Mouse (Mus musculus): Measurements from ENCODE around the gene Luc7l. TPM values are rescaled to one million over a fixed set of nuclear protein-coding genes. Genes with fewer than 3 reads are reported as not detected.
"Not testable (repeated sequence)": the region's sequence is repeated elsewhere in the genome, so short reads cannot be mapped to it uniquely, and the experiment has no call there.

The Luc7l gene
- total RNA-seq, 2 experiments from 2014 or later = 79.0 to 85.3 TPM

GRCm38 (mm10) chr17:26251886-26252538 is 684 bp upstream of the Luc7l start:
- no peak for DNase-seq (ENCODE audit: low spot score in 2 of 2)

GRCm38 (mm10) chr17:26253399-26253798 is 703 bp downstream of the Luc7l start:
- no peak for DNase-seq (ENCODE audit: low spot score in 2 of 2)

- DNase-seq (ENCODE audit: low spot score in 2 of 2) = no peak
Observed at GRCm38 (mm10) chr17:26255313-26255712, 2.6 kb downstream of the Luc7l start.

- DNase-seq (ENCODE audit: low spot score in 2 of 2) = no peak
Observed at GRCm38 (mm10) chr17:26261826-26262225, 9.1 kb downstream of the Luc7l start.

GRCm38 (mm10) chr17:26262384-26262783 is 9.7 kb downstream of the Luc7l start:
- no peak for DNase-seq (ENCODE audit: low spot score in 2 of 2)

GRCm38 (mm10) chr17:26268851-26269250 is 16.2 kb downstream of the Luc7l start:
- no peak for DNase-seq (ENCODE audit: low spot score in 2 of 2)

GRCm38 (mm10) chr17:26269577-26269976 is 16.9 kb downstream of the Luc7l start:
- not testable (repeated sequence) for DNase-seq (ENCODE audit: low spot score in 2 of 2)

- DNase-seq (ENCODE audit: low spot score in 2 of 2) = no peak
Observed at GRCm38 (mm10) chr17:26272586-26272985, 19.9 kb downstream of the Luc7l start.

GRCm38 (mm10) chr17:26275933-26276332 is 23.2 kb downstream of the Luc7l start:
- no peak for DNase-seq (ENCODE audit: low spot score in 2 of 2)

GRCm38 (mm10) chr17:26276711-26277110 is 24.0 kb downstream of the Luc7l start:
- DNase-seq (ENCODE audit: low spot score in 2 of 2) = peak in 1 of 2 experiments; percentile 14

- DNase-seq (ENCODE audit: low spot score in 2 of 2) = no peak
Observed at GRCm38 (mm10) chr17:26286199-26286955, 33.7 kb downstream of the Luc7l start.

GRCm38 (mm10) chr17:26289475-26289874 is 36.8 kb downstream of the Luc7l start:
- no peak for DNase-seq (ENCODE audit: low spot score in 2 of 2)

- DNase-seq (ENCODE audit: low spot score in 2 of 2) = not testable (repeated sequence)
Observed at GRCm38 (mm10) chr17:26298318-26298717, 45.6 kb downstream of the Luc7l start.

- peak; percentile 81 to 87 for DNase-seq (ENCODE audit: low spot score in 2 of 2)
Observed at GRCm38 (mm10) chr17:26314291-26314690, 61.6 kb downstream of the Luc7l start.

GRCm38 (mm10) chr17:26315474-26315873 is 62.8 kb downstream of the Luc7l start:
- DNase-seq (ENCODE audit: low spot score in 2 of 2) = no peak

- no peak for DNase-seq (ENCODE audit: low spot score in 2 of 2)
Observed at GRCm38 (mm10) chr17:26318441-26318840, 65.7 kb downstream of the Luc7l start.

Other genes starting within 250 kb of the Luc7l start
- 10 to 100 TPM; 97.8 to 98.4 TPM for gene Rab11fip3, start 183.3 kb upstream of the Luc7l start, total RNA-seq (2021)
- 10 to 100 TPM; 29.9 to 35.5 TPM for gene Decr2, start 162.6 kb upstream of the Luc7l start, total RNA-seq (2021)
- 1 to 10 TPM; 3.2 to 3.9 TPM for gene Nme4, start 157.3 kb upstream of the Luc7l start, total RNA-seq (2021)
- gene Tmem8, start 139.6 kb upstream of the Luc7l start, total RNA-seq (2021) = 10 to 100 TPM; 13.8 to 14.0 TPM
- gene Mrpl28, start 129.4 kb upstream of the Luc7l start, total RNA-seq (2021) = 10 to 100 TPM; 64.3 to 66.9 TPM
- 10 to 100 TPM; 25.1 to 27.5 TPM for gene Axin1, start 114.2 kb upstream of the Luc7l start, total RNA-seq (2021)
- gene Pdia2, start 53.8 kb upstream of the Luc7l start, total RNA-seq (2021) = under 1 TPM in 1 of 2 experiments, not detected in 1; 0.35 TPM
- 10 to 100 TPM; 33.1 to 42.2 TPM for gene Rgs11, start 49.9 kb upstream of the Luc7l start, total RNA-seq (2021)
- gene Arhgdig, start 45.1 kb upstream of the Luc7l start, total RNA-seq (2021) = 10 to 100 TPM; 95.4 to 98.6 TPM
- gene Fam234a, start 8.7 kb upstream of the Luc7l start, total RNA-seq (2021) = 10 to 100 TPM; 14.5 to 22.1 TPM
- gene Neurl1b, start 161.9 kb downstream of the Luc7l start, total RNA-seq (2021) = 10 to 100 TPM; 75.1 to 77.0 TPM

Data from left cerebral cortex, adult 18-20 months (tissue).